In genomic region chr7:128569987-128570656, GRCm38 (mm10) we compare ENCODE assay signal across 26 mouse cellular contexts. TPM values are rescaled to one million over a fixed set of nuclear protein-coding genes. Genes with fewer than 3 reads are reported as not detected.
DNase-seq lines count a peak whose midpoint lies in the region; ATAC-seq lines count a peak whose summit lies in the region.
"Had no signal": no experiment of that assay in that cellular context is flagged by ENCODE, and none has a peak within 500 bp of the region (broad histone marks: within the 10 kb centered on the region; RNA-seq: fewer than 3 reads in every experiment).

No protein-coding gene starts in this region.

- no peaks in the 10 kb centered on the region for H3K9me3 ChIP-seq in liver, embryonic 13.5 days (replicated peaks)
- H3K9me3 ChIP-seq in liver, embryonic 12.5 days (replicated peaks) = no peaks in the 10 kb centered on the region
- H3K9me3 ChIP-seq in kidney, embryonic 14.5 days (ENCODE audit: control insufficient read depth, low read length) = no peaks in the 10 kb centered on the region
- H3K9me3 ChIP-seq: embryonic facial prominence, embryonic 12.5 days; heart, embryonic 15.5 days; limb, embryonic 10.5 days; liver, embryonic 15.5 days had no signal

- H3K9ac ChIP-seq in liver, embryonic 13.5 days = no peak overlapping the region
- no peak overlapping the region for H3K9ac ChIP-seq in liver, embryonic 12.5 days
- H3K9ac ChIP-seq in kidney, embryonic 14.5 days (ENCODE audit: low read depth, low read length) = no peak overlapping the region
- H3K9ac ChIP-seq: embryonic facial prominence, embryonic 12.5 days; heart, embryonic 15.5 days; liver, embryonic 15.5 days had no signal

- H3K4me2 ChIP-seq in liver, embryonic 13.5 days = no peak overlapping the region
- no peak overlapping the region for H3K4me2 ChIP-seq in liver, embryonic 12.5 days
- H3K4me2 ChIP-seq in kidney, embryonic 14.5 days (replicated peaks; ENCODE audit: low read depth, low read length) = no peak overlapping the region
- H3K4me2 ChIP-seq: embryonic facial prominence, embryonic 12.5 days; heart, embryonic 15.5 days; liver, embryonic 15.5 days had no signal

- no peak for ATAC-seq in liver, embryonic 13.5 days (ENCODE audit: low read depth)
- ATAC-seq in liver, embryonic 12.5 days = no peak
- ATAC-seq in common myeloid progenitor, adult 5-6 weeks (replicated peaks; ENCODE audit: low read depth, poor library complexity, severe bottlenecking) = peak; percentile 81
- peak; percentile 74 for ATAC-seq in monocyte, adult 5-6 weeks (replicated peaks; ENCODE audit: insufficient number of reproducible peaks, low FRiP score, low TSS enrichment, poor library complexity, severe bottlenecking)
- no peak for ATAC-seq in erythroid progenitor cell, adult 5-6 weeks (replicated peaks; ENCODE audit: low FRiP score, poor library complexity, severe bottlenecking)
- no peak for ATAC-seq in kidney, embryonic 14.5 days (ENCODE audit: low FRiP score, low TSS enrichment)
- ATAC-seq: activated CD4-positive, CD25-positive, alpha-beta regulatory T cell, adult 4 months; forebrain, embryonic 14.5 days; hindbrain, embryonic 16.5 days; intestine, embryonic 16.5 days; lung, postnatal 0 days; midbrain, embryonic 16.5 days had no signal

- DNase-seq in liver, embryonic 13.5 days = peak; percentile 34
- DNase-seq in MEL-GATA-1-ER (ENCODE audit: extremely low read depth, low read depth) = peak; percentile 68
- DNase-seq in testis, postnatal 10 days (ENCODE audit: low spot score) = no peak
- DNase-seq: adrenal gland, postnatal 14 days; cerebellum, adult 9-10 months; gastrocnemius, postnatal 14 days; heart, adult 2 months; heart, postnatal 4 days; retina, postnatal 1 day; thymus, postnatal 4 days had no signal

- H3K27me3 ChIP-seq in liver, embryonic 13.5 days = no peaks in the 10 kb centered on the region
- 0 out of 2 replicates have a peak, but pooled peaks cover 5% of the 10 kb centered on the region for H3K27me3 ChIP-seq in liver, embryonic 12.5 days (replicated peaks)
- no peaks in the 10 kb centered on the region for H3K27me3 ChIP-seq in kidney, embryonic 14.5 days (ENCODE audit: control insufficient read depth, insufficient read depth, low read length)
- H3K27me3 ChIP-seq: embryonic facial prominence, embryonic 12.5 days; heart, embryonic 15.5 days; liver, embryonic 15.5 days had no signal

- H3K36me3 ChIP-seq in liver, embryonic 13.5 days = no peaks in the 10 kb centered on the region
- no peaks in the 10 kb centered on the region for H3K36me3 ChIP-seq in liver, embryonic 12.5 days
- no peaks in the 10 kb centered on the region for H3K36me3 ChIP-seq in kidney, embryonic 14.5 days (ENCODE audit: control insufficient read depth, insufficient read depth, low read length)
- H3K36me3 ChIP-seq: embryonic facial prominence, embryonic 12.5 days; heart, embryonic 15.5 days; limb, embryonic 10.5 days; liver, embryonic 15.5 days had no signal

- no peak overlapping the region for H3K4me3 ChIP-seq in liver, embryonic 13.5 days (replicated peaks)
- no peak overlapping the region for H3K4me3 ChIP-seq in liver, embryonic 12.5 days
- H3K4me3 ChIP-seq in kidney, embryonic 14.5 days (ENCODE audit: low read length) = no peak overlapping the region
- H3K4me3 ChIP-seq: embryonic facial prominence, embryonic 12.5 days; erythroblast, embryonic 14.5 days; heart, adult 2 months; heart, embryonic 15.5 days; limb, embryonic 10.5 days; liver, embryonic 15.5 days had no signal

- peaks cover 7% of the 10 kb centered on the region for H3K4me1 ChIP-seq in liver, embryonic 13.5 days (replicated peaks)
- peaks cover 8% of the 10 kb centered on the region; the same call in 1 of the 2 replicates for H3K4me1 ChIP-seq in liver, embryonic 12.5 days
- no peaks in the 10 kb centered on the region; the same call in 1 of the 2 replicates for H3K4me1 ChIP-seq in kidney, embryonic 14.5 days (ENCODE audit: control insufficient read depth, insufficient read depth, low read length)
- H3K4me1 ChIP-seq: embryonic facial prominence, embryonic 12.5 days; heart, embryonic 15.5 days had no signal

- 47% methylated on average over 8 of the region's 8 CpGs for WGBS in liver, embryonic 13.5 days (ENCODE audit: insufficient replicate concordance)
- WGBS in liver, embryonic 12.5 days (ENCODE audit: insufficient replicate concordance) = 57% methylated on average over 8 of the region's 8 CpGs
- WGBS in kidney, embryonic 14.5 days = 95% methylated on average over 8 of the region's 8 CpGs

- H3K27ac ChIP-seq in liver, embryonic 13.5 days = no peak overlapping the region
- no peak overlapping the region for H3K27ac ChIP-seq in liver, embryonic 12.5 days
- no peak overlapping the region for H3K27ac ChIP-seq in kidney, embryonic 14.5 days (ENCODE audit: low read depth, low read length)
- H3K27ac ChIP-seq: embryonic facial prominence, embryonic 12.5 days; heart, adult 2 months; heart, embryonic 15.5 days; limb, embryonic 10.5 days; liver, embryonic 15.5 days had no signal

RNA-seq across cellular contexts. Expression of gene Inpp5f, which starts 41.0 kb away (rescaled TPM):
- 6.9 and 7.4 TPM in 2 replicates for polyA plus RNA-seq in liver, embryonic 13.5 days (2015; fragmentation: Nextera tagmentation; extraction: Ambion mirVana)
- 9.3 and 10.2 TPM in 2 replicates for polyA plus RNA-seq in liver, embryonic 12.5 days (2016; fragmentation: Nextera tagmentation; extraction: Ambion mirVana)
- total RNA-seq in common myeloid progenitor, adult 5-6 weeks (2017) = 10.2 and 11.9 TPM in 2 replicates
- total RNA-seq in monocyte, adult 5-6 weeks (2017) = 69.6 to 105 TPM (median 77.1 TPM) in 3 replicates
- total RNA-seq in erythroid progenitor cell, adult 5-6 weeks (2015; ENCODE audit: low replicate concordance) = 1.8 and 3.8 TPM in 2 replicates
- 1.0 and 2.2 TPM in 2 replicates for total RNA-seq in erythroid progenitor cell, adult 5-6 weeks (2017; ENCODE audit: low replicate concordance)
- 21.6 and 36.5 TPM in 2 replicates for polyA plus RNA-seq in kidney, embryonic 14.5 days (2014; fragmentation: Nextera tagmentation; extraction: Ambion mirVana)

RNA-seq across cellular contexts. Expression of gene Bag3, which starts 46.7 kb away (rescaled TPM):
- polyA plus RNA-seq in liver, embryonic 13.5 days (2015; fragmentation: Nextera tagmentation; extraction: Ambion mirVana) = 3.3 and 3.9 TPM in 2 replicates
- polyA plus RNA-seq in liver, embryonic 12.5 days (2016; fragmentation: Nextera tagmentation; extraction: Ambion mirVana) = 5.5 TPM in 2 replicates
- total RNA-seq in common myeloid progenitor, adult 5-6 weeks (2017) = 4.6 and 4.9 TPM in 2 replicates
- total RNA-seq in monocyte, adult 5-6 weeks (2017) = 17.2 to 24.9 TPM (median 19.5 TPM) in 3 replicates
- total RNA-seq in erythroid progenitor cell, adult 5-6 weeks (2015; ENCODE audit: low replicate concordance) = 1.4 and 2.9 TPM in 2 replicates
- 0.38 and 2.2 TPM in 2 replicates for total RNA-seq in erythroid progenitor cell, adult 5-6 weeks (2017; ENCODE audit: low replicate concordance)
- 10.4 and 11.5 TPM in 2 replicates for polyA plus RNA-seq in kidney, embryonic 14.5 days (2014; fragmentation: Nextera tagmentation; extraction: Ambion mirVana)

Comparison
In these comparisons a context has a peak if more than half of its experiments do, and no peak if none do; other contexts are left out.
1. ATAC-seq: peak in common myeloid progenitor, adult 5-6 weeks (single experiment) and monocyte, adult 5-6 weeks (single experiment); none in liver, embryonic 13.5 days (single experiment), liver, embryonic 12.5 days (single experiment), erythroid progenitor cell, adult 5-6 weeks (single experiment) and kidney, embryonic 14.5 days (single experiment).